Mouse (Mus musculus): Measurements from ENCODE around the gene P2rx2. TPM values are rescaled to one million over a fixed set of nuclear protein-coding genes. Genes with fewer than 3 reads are reported as not detected.

P2rx2 gene
- polyA plus RNA-seq, 1 experiment from 2014 or later, result 11.3 TPM

DNA sequence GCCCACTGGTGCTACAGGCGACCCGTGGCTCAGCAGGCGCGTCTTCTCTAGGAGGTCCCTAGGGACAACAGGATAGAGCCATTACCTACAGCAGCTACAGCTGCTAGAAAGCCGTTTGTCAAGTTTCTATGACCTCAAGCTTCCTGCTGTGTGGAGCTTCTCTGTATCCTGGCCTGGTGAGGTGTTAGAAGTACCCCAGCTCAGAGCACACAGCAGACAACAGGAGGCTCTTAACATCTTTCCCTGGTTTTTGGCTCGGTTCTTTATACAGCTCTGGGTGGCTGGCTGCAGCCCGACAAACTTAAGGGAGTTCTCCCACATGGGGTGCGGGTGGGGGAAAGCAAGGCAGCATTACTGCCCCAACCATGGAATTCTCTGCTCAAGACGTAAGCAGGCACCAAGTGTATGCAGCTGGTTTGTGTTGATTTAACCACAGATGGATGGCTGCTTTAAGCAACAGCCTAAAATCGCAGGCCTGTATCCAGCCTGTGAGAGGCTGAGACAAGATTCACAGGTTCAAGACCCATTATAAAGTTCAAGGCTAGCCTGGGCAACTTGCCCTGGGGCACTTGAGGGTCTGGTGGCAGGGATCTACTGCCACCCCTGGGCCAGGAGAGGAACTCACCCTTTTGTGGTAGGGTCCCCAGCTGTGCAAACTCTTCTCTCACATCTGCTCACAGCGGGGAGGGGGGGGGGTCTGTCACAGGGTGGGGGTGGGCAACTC lies 21.0 kb upstream of the P2rx2 start:
- Histone ChIP-seq H3K4me2 (peak overlapping the region; percentile 90), H3K4me3 (replicated peaks) (peak overlapping the region; percentile 44), H3K27me3 (replicated peaks) (no peaks in the 10 kb centered on the region), H3K9ac (replicated peaks) (peak overlapping the region; percentile 43; the same call in 1 of the 2 replicates), H3K36me3 (peaks cover 23% of the 10 kb centered on the region), H3K4me1 (peaks cover 15% of the 10 kb centered on the region), H3K27ac (replicated peaks) (peak overlapping the region; percentile 60; the same call in 1 of the 2 replicates), H3K9me3 (replicated peaks) (no peaks in the 10 kb centered on the region)
- ATAC-seq (ENCODE audit: low FRiP score), result no peak; the same call in 1 of the 2 replicates
- 26% methylated on average over 10 of the region's 11 CpGs for WGBS

- Histone ChIP-seq H3K4me2 (peak overlapping the region; percentile 90), H3K27me3 (replicated peaks) (no peaks in the 10 kb centered on the region), H3K9me3 (replicated peaks) (no peaks in the 10 kb centered on the region), H3K4me1 (peaks cover 15% of the 10 kb centered on the region), H3K4me3 (replicated peaks) (peak overlapping the region; percentile 44), H3K36me3 (peaks cover 17% of the 10 kb centered on the region), H3K9ac (replicated peaks) (peak overlapping the region; percentile 43), H3K27ac (replicated peaks) (peak overlapping the region; percentile 60)
- WGBS, result 4% methylated on average over 68 of the region's 72 CpGs
- ATAC-seq (ENCODE audit: low FRiP score), result peak; percentile 87
Measured at GRCm38 (mm10) chr5:110363179-110363821, 20.3 kb upstream of the P2rx2 start.

- Histone ChIP-seq H3K4me1 (peaks cover 20% of the 10 kb centered on the region), H3K4me2 (peak overlapping the region; percentile 90), H3K36me3 (peaks cover 14% of the 10 kb centered on the region), H3K9ac (replicated peaks) (peak overlapping the region; percentile 43), H3K27me3 (replicated peaks) (no peaks in the 10 kb centered on the region), H3K9me3 (replicated peaks) (no peaks in the 10 kb centered on the region), H3K27ac (replicated peaks) (peak overlapping the region; percentile 60; the same call in 1 of the 2 replicates), H3K4me3 (replicated peaks) (peak overlapping the region; percentile 44)
- WGBS, result 4% methylated on average over 28 of the region's 28 CpGs
- no peak; the same call in 1 of the 2 replicates for ATAC-seq (ENCODE audit: low FRiP score)
Measured at GRCm38 (mm10) chr5:110362813-110363178, 19.8 kb upstream of the P2rx2 start.

- 90% methylated on average over 6 of the region's 6 CpGs for WGBS
- Histone ChIP-seq H3K36me3 (peaks cover 5% of the 10 kb centered on the region; the same call in 1 of the 2 replicates), H3K27me3 (replicated peaks) (no peaks in the 10 kb centered on the region), H3K4me2 (no peak overlapping the region), H3K9ac (replicated peaks) (no peak overlapping the region), H3K4me3 (replicated peaks) (no peak overlapping the region), H3K4me1 (peaks cover 23% of the 10 kb centered on the region), H3K9me3 (replicated peaks) (no peaks in the 10 kb centered on the region), H3K27ac (replicated peaks) (no peak overlapping the region)
- ATAC-seq (ENCODE audit: low FRiP score), result no peak
Measured at GRCm38 (mm10) chr5:110361465-110361864, 18.5 kb upstream of the P2rx2 start.

DNA sequence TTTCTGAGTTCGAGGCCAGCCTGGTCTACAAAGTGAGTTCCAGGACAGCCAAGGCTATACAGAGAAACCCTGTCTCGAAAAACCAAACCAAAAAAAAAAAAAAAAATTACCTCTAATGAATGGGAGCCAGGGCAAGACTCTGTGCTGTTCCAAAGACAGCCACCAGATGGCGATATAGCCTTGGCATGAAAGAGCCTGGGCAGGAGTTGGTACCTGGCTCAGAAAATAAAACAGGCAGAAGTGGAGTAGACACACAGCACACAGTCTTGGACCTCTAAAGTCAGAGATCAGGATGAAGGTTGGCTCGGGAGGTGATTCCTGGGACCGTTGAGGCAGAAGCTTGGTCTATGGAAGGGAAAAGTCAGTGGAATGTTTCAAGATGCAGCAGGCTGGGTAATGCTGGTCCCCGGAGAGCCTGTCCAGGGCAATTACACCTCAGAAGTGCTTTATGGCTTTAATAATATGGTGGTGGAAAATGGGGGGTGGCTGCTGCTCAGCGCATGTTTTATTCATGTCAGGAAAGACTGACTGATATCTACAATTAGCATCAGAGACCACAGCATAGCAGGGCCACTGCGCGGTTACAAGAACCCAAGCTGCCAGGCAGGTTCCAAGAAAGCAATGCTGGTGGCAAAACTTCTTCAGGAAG lies 14.6 kb upstream of the P2rx2 start:
- no peak overlapping the region for H3K4me2 ChIP-seq
- 0 out of 2 replicates have a peak, but pooled peaks cover 9% of the 10 kb centered on the region for H3K27me3 ChIP-seq (replicated peaks)
- H3K36me3 ChIP-seq, result no peaks in the 10 kb centered on the region
- WGBS, result 15% methylated on average over 9 of the region's 9 CpGs
- H3K9me3 ChIP-seq (replicated peaks), result no peaks in the 10 kb centered on the region
- peaks cover 12% of the 10 kb centered on the region for H3K4me1 ChIP-seq
- H3K4me3 ChIP-seq (replicated peaks), result no peak overlapping the region
- H3K9ac ChIP-seq (replicated peaks), result no peak overlapping the region
- peak; percentile 76 for ATAC-seq (ENCODE audit: low FRiP score)
- 0 out of 2 replicates have a peak overlapping the region, but pooled peaks have one; percentile 33 for H3K27ac ChIP-seq (replicated peaks)

DNA sequence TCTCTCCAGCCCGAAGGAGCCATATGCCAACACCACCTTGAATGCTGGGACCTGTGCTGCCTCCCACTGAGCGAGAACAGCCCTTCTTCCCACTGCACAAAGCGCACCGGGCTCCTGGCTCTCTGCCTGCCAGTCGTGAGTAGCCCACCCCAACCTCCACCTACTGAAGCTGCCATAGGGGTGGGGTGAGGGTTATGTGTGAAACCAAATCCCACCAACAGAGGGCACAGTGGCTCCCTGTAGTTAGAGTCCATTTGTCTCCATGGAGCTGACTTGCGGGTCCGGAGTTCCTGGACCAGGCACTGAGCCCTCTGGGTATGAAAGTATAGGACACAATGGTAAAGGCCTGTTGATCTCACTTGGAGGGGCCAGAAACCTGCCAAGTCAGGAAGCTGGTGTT lies 11.7 kb upstream of the P2rx2 start:
- Histone ChIP-seq H3K9me3 (replicated peaks) (no peaks in the 10 kb centered on the region), H3K27ac (replicated peaks) (no peak overlapping the region), H3K36me3 (no peaks in the 10 kb centered on the region), H3K4me2 (no peak overlapping the region), H3K27me3 (replicated peaks) (0 out of 2 replicates have a peak, but pooled peaks cover 9% of the 10 kb centered on the region), H3K4me1 (peaks cover 12% of the 10 kb centered on the region), H3K4me3 (replicated peaks) (no peak overlapping the region), H3K9ac (replicated peaks) (no peak overlapping the region)
- no peak for ATAC-seq (ENCODE audit: low FRiP score)
- 19% methylated on average over 7 of the region's 7 CpGs for WGBS

DNA sequence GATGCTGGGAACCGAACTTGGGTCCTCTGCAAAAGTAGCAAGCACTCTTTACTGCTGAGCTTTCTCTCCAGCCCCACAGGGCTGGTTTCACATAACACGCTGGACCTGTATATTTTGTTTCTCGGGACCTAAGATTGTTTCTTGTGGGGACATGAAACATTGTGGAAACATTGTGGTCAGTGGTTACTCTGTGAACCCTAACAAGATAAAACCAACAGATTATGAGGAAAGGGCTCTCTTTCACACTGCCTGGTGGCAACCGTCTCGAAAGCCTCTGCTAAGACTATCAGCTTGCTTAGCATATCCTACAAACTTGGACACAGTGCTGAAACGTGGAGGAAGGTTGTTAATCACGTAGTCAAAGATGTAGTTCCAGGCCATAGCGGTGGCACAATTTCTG lies 4.0 kb upstream of the P2rx2 start:
- no peaks in the 10 kb centered on the region for H3K9me3 ChIP-seq (replicated peaks)
- no peak overlapping the region for H3K4me2 ChIP-seq
- no peak overlapping the region for H3K27ac ChIP-seq (replicated peaks)
- no peak for ATAC-seq (ENCODE audit: low FRiP score)
- 84% methylated on average over 8 of the region's 8 CpGs for whole genome bisulfite sequencing
- no peak overlapping the region for H3K4me3 ChIP-seq (replicated peaks)
- no peaks in the 10 kb centered on the region for H3K36me3 ChIP-seq
- peaks cover 15% of the 10 kb centered on the region for H3K4me1 ChIP-seq
- H3K9ac ChIP-seq (replicated peaks), result no peak overlapping the region
- peaks cover 8% of the 10 kb centered on the region for H3K27me3 ChIP-seq (replicated peaks)

- H3K36me3 ChIP-seq, result no peaks in the 10 kb centered on the region
- peaks cover 13% of the 10 kb centered on the region for H3K27me3 ChIP-seq (replicated peaks)
- H3K9me3 ChIP-seq (replicated peaks), result no peaks in the 10 kb centered on the region
- no peak overlapping the region for H3K4me3 ChIP-seq (replicated peaks)
- no peak overlapping the region for H3K27ac ChIP-seq (replicated peaks)
- peaks cover 16% of the 10 kb centered on the region for H3K4me1 ChIP-seq
- WGBS, result 86% methylated on average over 4 of the region's 4 CpGs
- H3K9ac ChIP-seq (replicated peaks), result no peak overlapping the region
- ATAC-seq (ENCODE audit: low FRiP score), result no peak
- H3K4me2 ChIP-seq, result no peak overlapping the region
Measured at GRCm38 (mm10) chr5:110345553-110345952, 2.5 kb upstream of the P2rx2 start.

- ATAC-seq (ENCODE audit: low FRiP score), result no peak
- Histone ChIP-seq H3K9ac (replicated peaks) (no peak within 1 kb of the TSS), H3K27ac (replicated peaks) (no peak within 1 kb of the TSS), H3K4me3 (replicated peaks) (no peak within 1 kb of the TSS), H3K4me1 (peaks cover 16% of the 10 kb centered on the region), H3K4me2 (no peak within 1 kb of the TSS), H3K36me3 (no peaks in the 10 kb centered on the region), H3K9me3 (replicated peaks) (no peaks in the 10 kb centered on the region), H3K27me3 (replicated peaks) (peaks cover 13% of the 10 kb centered on the region)
- WGBS, result 83% methylated on average over 4 of the region's 4 CpGs
Measured at GRCm38 (mm10) chr5:110344524-110344923, 1.5 kb upstream of the P2rx2 start, which contains the start of gene Lrcol1. Gene Lrcol1 (plus strand): TSS chr5:110344730.

DNA sequence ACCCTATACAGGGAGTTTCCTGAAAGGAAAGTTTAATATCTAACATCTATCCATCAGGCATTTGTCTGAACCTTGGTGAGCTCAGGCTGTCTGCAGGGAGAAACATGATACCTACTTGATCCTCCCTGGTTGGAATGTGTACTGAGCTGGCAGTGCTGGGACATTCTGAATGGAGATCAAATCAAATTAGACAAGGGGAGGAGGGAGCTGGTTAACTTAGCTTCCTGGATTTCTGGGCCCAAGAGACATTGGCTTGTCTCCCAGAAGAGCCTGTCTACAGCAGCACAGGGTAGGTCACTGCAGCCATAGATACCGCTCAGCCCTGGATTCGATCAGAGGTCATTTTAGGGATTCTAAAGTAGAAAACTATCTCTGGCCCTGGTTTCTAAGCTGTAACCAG lies 4.2 kb downstream of the P2rx2 start:
- Histone ChIP-seq H3K4me2 (no peak overlapping the region), H3K4me1 (peaks cover 16% of the 10 kb centered on the region), H3K27ac (replicated peaks) (no peak overlapping the region), H3K36me3 (0 out of 2 replicates have a peak, but pooled peaks cover 6% of the 10 kb centered on the region), H3K9me3 (replicated peaks) (no peaks in the 10 kb centered on the region), H3K9ac (replicated peaks) (no peak overlapping the region), H3K27me3 (replicated peaks) (peaks cover 13% of the 10 kb centered on the region), H3K4me3 (replicated peaks) (no peak overlapping the region)
- 96% methylated on average over 2 of the region's 2 CpGs for WGBS
- no peak for ATAC-seq (ENCODE audit: low FRiP score)

- Histone ChIP-seq H3K9me3 (replicated peaks) (no peaks in the 10 kb centered on the region), H3K27ac (replicated peaks) (no peak overlapping the region), H3K4me3 (replicated peaks) (no peak overlapping the region), H3K27me3 (replicated peaks) (no peaks in the 10 kb centered on the region), H3K4me2 (no peak overlapping the region), H3K36me3 (peaks cover 27% of the 10 kb centered on the region), H3K4me1 (no peaks in the 10 kb centered on the region), H3K9ac (replicated peaks) (no peak overlapping the region)
- ATAC-seq (ENCODE audit: low FRiP score), result no peak
- WGBS, result 87% methylated on average over 3 of the region's 3 CpGs
Measured at GRCm38 (mm10) chr5:110330508-110330907, 12.5 kb downstream of the P2rx2 start.
